Mouse (Mus musculus) G1E (cell line): ENCODE data around the gene AF067063.
"Not testable (repeated sequence)": the region's sequence is repeated elsewhere in the genome, so short reads cannot be mapped to it uniquely, and the experiment has no call there.

ENCODE experiments used
- CTCF ChIP-seq: IDR thresholded peaks from 2 replicates; pipeline ENCODE4 v1.5.1; 2012; ENCODE audit warnings: low read depth, low read length, inconsistent platforms, mixed read lengths
- POLR2AphosphoS5 ChIP-seq: IDR thresholded peaks from 2 replicates; pipeline ENCODE4 v1.6.1; 2012; ENCODE audit warnings: low read depth, low read length, inconsistent platforms; ENCODE audit not compliant: insufficient replicate concordance

- TF ChIP-seq CTCF, POLR2AphosphoS5: not testable (repeated sequence)
Measured at GRCm38 (mm10) chr13:119862399-119862798, 32.4 kb upstream of the AF067063 start.
